Mouse (Mus musculus): ENCODE results near the gene Sacm1l. TPM values are rescaled to one million over a fixed set of nuclear protein-coding genes. Genes with fewer than 3 reads are reported as not detected.

The Sacm1l gene
- total and polyA plus RNA-seq, 3 experiments = 20.5 to 21.7 TPM; not detected in 1

DNA sequence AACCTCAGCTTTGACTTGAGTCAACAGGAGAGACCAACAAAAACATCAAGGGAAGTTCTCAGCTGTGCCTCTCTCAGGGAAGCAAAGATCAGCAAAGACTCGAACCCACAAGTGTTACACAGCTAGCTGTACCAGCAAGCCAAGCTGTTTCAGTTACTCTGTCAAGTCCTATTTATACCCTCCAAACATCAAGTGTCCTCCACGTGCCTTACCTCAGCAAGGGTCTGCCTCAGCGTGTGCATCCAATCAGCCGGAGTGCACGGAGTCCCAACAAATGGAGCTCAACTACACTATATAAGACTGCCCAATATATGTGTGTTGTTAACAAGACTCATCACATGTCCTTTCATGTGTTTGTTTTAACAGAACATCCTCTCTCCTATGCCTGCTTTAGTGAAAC, 3.1 kb upstream of the Sacm1l start:
- peaks cover 7 to 13% of the 10 kb centered on the region in 2 experiments; a peak in 3 of 4 replicates for H3K4me1 ChIP-seq (ENCODE audit: control insufficient read depth in 1 of 2, insufficient read depth in 2 of 2, low read length in 2 of 2)
- H3K79me2 ChIP-seq (ENCODE audit: control insufficient read depth, insufficient read depth, low read length, poor library complexity) = peaks cover 15% of the 10 kb centered on the region
- H3K4me3 ChIP-seq (ENCODE audit: control insufficient read depth in 1 of 2, insufficient read depth in 1 of 2, low read depth in 2 of 2, low read length in 2 of 2) = no peak overlapping the region
- H3K36me3 ChIP-seq (ENCODE audit: control insufficient read depth in 1 of 2, insufficient read depth in 2 of 2, low read length in 2 of 2) = peaks cover 0 to 17% of the 10 kb centered on the region in 2 experiments; a peak in 2 of 4 replicates
- no peak for TF ChIP-seq NELFE (IDR thresholded peaks at IDR 0.05; ENCODE audit: low read depth, low read length)
- no peak overlapping the region for H3K27ac ChIP-seq (ENCODE audit: control insufficient read depth, low read depth, low read length)
- H3K27me3 ChIP-seq (ENCODE audit: control insufficient read depth in 1 of 2, insufficient read depth in 2 of 2, low read length in 2 of 2) = no peaks in the 10 kb centered on the region
- H3K9ac ChIP-seq (ENCODE audit: control insufficient read depth, low read depth, low read length, poor library complexity, severe bottlenecking) = no peak overlapping the region
- no peaks in the 10 kb centered on the region for H3K9me3 ChIP-seq (replicated peaks; ENCODE audit: insufficient read depth, low read length)
- DNase-seq (ENCODE audit: low read depth, low spot score) = no peak

GRCm38 (mm10) chr9:123528087-123528925, 1.3 kb upstream of the Sacm1l start:
- Histone ChIP-seq H3K27me3 (ENCODE audit: control insufficient read depth in 1 of 2, insufficient read depth in 2 of 2, low read length in 2 of 2) (no peaks in the 10 kb centered on the region), H3K4me1 (ENCODE audit: control insufficient read depth in 1 of 2, insufficient read depth in 2 of 2, low read length in 2 of 2) (peaks cover 9 to 18% of the 10 kb centered on the region in 2 experiments; a peak in 3 of 4 replicates), H3K36me3 (ENCODE audit: control insufficient read depth in 1 of 2, insufficient read depth in 2 of 2, low read length in 2 of 2) (peaks cover 0 to 27% of the 10 kb centered on the region in 2 experiments; a peak in 2 of 4 replicates), H3K9ac (ENCODE audit: control insufficient read depth, low read depth, low read length, poor library complexity, severe bottlenecking) (peak overlapping the region; percentile 67), H3K4me3 (ENCODE audit: control insufficient read depth in 1 of 2, insufficient read depth in 1 of 2, low read depth in 2 of 2, low read length in 2 of 2) (peak overlapping the region; percentile 59 to 78), H3K9me3 (replicated peaks; ENCODE audit: insufficient read depth, low read length) (no peaks in the 10 kb centered on the region), H3K79me2 (ENCODE audit: control insufficient read depth, insufficient read depth, low read length, poor library complexity) (peaks cover 22% of the 10 kb centered on the region), H3K27ac (ENCODE audit: control insufficient read depth, low read depth, low read length) (peak overlapping the region; percentile 78)
- peak; percentile 62 for DNase-seq (ENCODE audit: low read depth, low spot score)
- no peak for TF ChIP-seq SMC3 (IDR thresholded peaks at IDR 0.05; ENCODE audit: low read depth, low read length)
- TF ChIP-seq MXI1 (IDR thresholded peaks at IDR 0.05; ENCODE audit: low read depth, low read length) = peak; percentile 38; the same call in 1 of the 2 replicates
- peak; percentile 59; the same call in 1 of the 2 replicates for TF ChIP-seq ZNF384 (IDR thresholded peaks at IDR 0.05; ENCODE audit: low read depth, low read length)
- TF ChIP-seq RAD21 (IDR thresholded peaks at IDR 0.05; ENCODE audit: low read depth, low read length) = no peak
- 0 out of 2 replicates have a peak, but pooled peaks have one; percentile 27 for TF ChIP-seq HCFC1 (IDR thresholded peaks at IDR 0.05; ENCODE audit: low read depth, low read length)
- no peak; the same call in 1 of the 2 replicates for TF ChIP-seq CHD1 (IDR thresholded peaks at IDR 0.05; ENCODE audit: low read depth, low read length)

DNA sequence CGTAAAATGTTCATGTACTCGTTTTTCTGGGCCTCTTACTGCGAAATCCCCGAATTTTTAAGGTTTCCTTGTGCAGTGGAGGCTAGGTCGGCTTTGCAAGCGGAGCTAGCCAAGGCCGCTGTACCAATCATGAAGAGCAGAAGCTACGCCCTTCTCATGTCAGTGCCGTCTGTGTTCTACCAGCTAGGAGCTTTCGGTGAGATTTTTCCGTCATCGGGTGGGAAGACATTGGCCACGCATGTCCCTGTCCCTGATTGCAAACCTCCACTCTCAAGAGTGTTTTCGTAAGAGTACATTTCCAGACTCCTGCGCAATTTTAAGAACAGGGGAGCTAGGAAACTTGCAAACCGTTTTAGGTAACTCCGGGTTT, 648 bp upstream of the Sacm1l start:
- peak; percentile 82 for DNase-seq (ENCODE audit: low read depth, low spot score)
- Histone ChIP-seq H3K27me3 (ENCODE audit: control insufficient read depth in 1 of 2, insufficient read depth in 2 of 2, low read length in 2 of 2) (no peaks in the 10 kb centered on the region), H3K4me3 (ENCODE audit: control insufficient read depth in 1 of 2, insufficient read depth in 1 of 2, low read depth in 2 of 2, low read length in 2 of 2) (peak overlapping the region; percentile 59 to 78), H3K9ac (ENCODE audit: control insufficient read depth, low read depth, low read length, poor library complexity, severe bottlenecking) (peak overlapping the region; percentile 67), H3K4me1 (ENCODE audit: control insufficient read depth in 1 of 2, insufficient read depth in 2 of 2, low read length in 2 of 2) (peaks cover 9 to 18% of the 10 kb centered on the region in 2 experiments; a peak in 3 of 4 replicates), H3K9me3 (replicated peaks; ENCODE audit: insufficient read depth, low read length) (no peaks in the 10 kb centered on the region), H3K79me2 (ENCODE audit: control insufficient read depth, insufficient read depth, low read length, poor library complexity) (peaks cover 23% of the 10 kb centered on the region), H3K27ac (ENCODE audit: control insufficient read depth, low read depth, low read length) (peak overlapping the region; percentile 78), H3K36me3 (ENCODE audit: control insufficient read depth in 1 of 2, insufficient read depth in 2 of 2, low read length in 2 of 2) (peaks cover 0 to 27% of the 10 kb centered on the region in 2 experiments; a peak in 2 of 4 replicates)
- no peak for TF ChIP-seq NELFE (IDR thresholded peaks at IDR 0.05; ENCODE audit: low read depth, low read length)
- TF ChIP-seq UBTF (IDR thresholded peaks at IDR 0.05; ENCODE audit: borderline replicate concordance, insufficient read depth, low read depth, low read length) = no peak
- no peak for TF ChIP-seq TBP (IDR thresholded peaks at IDR 0.05; ENCODE audit: low read depth, low read length)
- no peak for TF ChIP-seq USF2 (IDR thresholded peaks at IDR 0.05; ENCODE audit: borderline replicate concordance in 1 of 2, insufficient read depth in 1 of 2, low read depth in 1 of 2, low read length in 2 of 2)
- TF ChIP-seq CHD1 (IDR thresholded peaks at IDR 0.05; ENCODE audit: low read depth, low read length) = no peak
- no peak for TF ChIP-seq POLR2AphosphoS5 (IDR thresholded peaks at IDR 0.05; ENCODE audit: borderline replicate concordance, low read depth, low read length)
- TF ChIP-seq HCFC1 (IDR thresholded peaks at IDR 0.05; ENCODE audit: low read depth, low read length) = no peak
- no peak; the same call in 1 of the 2 replicates for TF ChIP-seq SIN3A (IDR thresholded peaks at IDR 0.05; ENCODE audit: low read length)
- TF ChIP-seq E2F4 (IDR thresholded peaks at IDR 0.05; ENCODE audit: borderline replicate concordance, low read depth, low read length) = no peak
- TF ChIP-seq MYC (IDR thresholded peaks at IDR 0.05; ENCODE audit: low read depth, low read length) = no peak
- TF ChIP-seq POLR2A (IDR thresholded peaks at IDR 0.05; ENCODE audit: control insufficient read depth in 1 of 2, insufficient read depth in 1 of 2, low read depth in 1 of 2, low read length in 2 of 2, poor library complexity in 1 of 2) = no peak
- no peak for TF ChIP-seq ZNF384 (IDR thresholded peaks at IDR 0.05; ENCODE audit: low read depth, low read length)
- TF ChIP-seq MAFK (IDR thresholded peaks at IDR 0.05; ENCODE audit: borderline replicate concordance, low read depth, low read length) = no peak
